Mouse (Mus musculus) adrenal gland, adult 18-20 months (tissue): Measurements from ENCODE around the gene Dpf2. TPM values are rescaled to one million over a fixed set of nuclear protein-coding genes. Genes with fewer than 3 reads are reported as not detected.

ENCODE experiments used
- DNase-seq, 2 experiments: peaks; one replicate each; pipeline ENCODE4 v3.0.0; 2021 to 2022; ENCODE audit warnings: low spot score in 2 of 2
- total RNA-seq, 2 experiments: library from RNA; stranded (reverse); gene quantifications; 1 replicate in 1 of 2; 2 replicates in 1 of 2; pipeline ENCODE4 v1.2.3; 2021

The Dpf2 gene
- total RNA-seq, 2 experiments from 2014 or later, result 111 to 129 TPM

DNA sequence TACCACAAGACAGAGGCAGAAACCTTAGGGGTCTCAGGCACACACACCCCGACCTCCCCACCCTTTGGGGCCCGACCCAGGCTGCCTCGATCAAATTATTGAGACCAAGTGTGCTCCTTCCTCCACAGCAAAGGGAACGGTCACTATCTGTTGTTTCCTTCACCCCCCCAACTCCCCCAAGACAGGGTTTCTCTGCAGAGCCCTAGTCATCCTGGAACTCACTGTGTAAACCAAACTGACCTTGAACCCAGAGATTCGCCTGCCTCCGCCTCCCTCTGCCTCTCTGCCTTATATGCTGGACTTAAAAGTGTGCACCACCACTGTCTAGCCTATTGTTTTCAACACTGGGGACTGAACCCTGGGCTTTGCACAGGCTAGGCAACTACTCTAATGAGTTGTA lies 41.1 kb downstream of the Dpf2 start:
- DNase-seq, result no peak

DNA sequence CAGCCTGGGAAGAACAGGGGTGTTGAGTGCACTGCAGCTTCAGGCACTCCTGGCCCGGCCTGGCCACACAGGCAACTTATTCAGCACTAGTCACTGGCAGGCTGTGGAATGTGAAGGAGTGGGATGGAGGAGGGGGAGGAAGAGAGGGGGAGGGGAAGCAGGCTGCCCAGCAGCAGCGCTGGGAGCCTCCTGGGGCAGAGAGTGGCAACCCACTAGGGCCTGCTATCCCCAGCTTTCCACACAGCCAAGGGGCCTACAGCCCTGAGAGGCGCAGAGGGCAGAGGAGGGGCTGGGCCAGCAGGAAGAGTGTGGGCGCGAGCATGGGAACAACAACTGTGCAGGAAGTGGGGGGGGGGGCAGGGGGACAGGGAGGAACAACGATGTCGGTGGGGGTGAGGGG lies 41.5 kb downstream of the Dpf2 start:
- DNase-seq, result no peak

- DNase-seq, result no peak
Measured at GRCm38 (mm10) chr19:5868096-5868495, 44.7 kb downstream of the Dpf2 start.

DNA sequence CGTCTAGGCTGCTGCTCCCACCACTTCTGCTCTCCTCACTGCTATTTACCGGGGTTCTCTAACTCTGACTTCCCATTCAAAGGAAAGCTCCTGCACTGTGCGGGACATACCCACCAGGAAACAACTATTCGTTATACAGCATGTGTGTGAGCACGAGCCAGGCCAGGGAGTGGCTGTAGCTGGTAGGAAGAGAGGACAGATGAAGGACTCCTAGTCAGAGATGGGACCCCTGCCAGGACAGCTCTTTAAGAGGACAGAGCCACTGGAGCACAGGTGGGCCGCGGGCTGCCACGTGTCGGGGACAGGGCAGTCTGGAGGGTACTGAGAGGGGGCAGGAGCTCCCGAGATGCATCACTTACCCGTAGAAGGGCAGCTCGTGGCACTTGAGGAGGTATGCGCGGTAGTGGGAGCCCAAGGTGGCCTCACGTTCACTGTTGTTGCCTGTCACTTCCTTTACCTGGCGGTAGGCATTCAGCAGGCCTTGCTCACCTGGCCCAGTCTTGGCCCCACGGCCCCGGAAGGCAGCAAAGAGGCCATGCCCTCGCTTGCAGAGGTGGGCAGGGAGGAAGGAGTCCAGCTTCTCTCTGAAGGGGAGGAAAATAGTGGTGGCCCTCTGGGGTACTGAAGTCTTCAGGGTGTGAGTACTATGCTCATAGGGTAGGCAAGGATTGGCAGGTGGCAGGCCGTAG lies 48.0 kb downstream of the Dpf2 start:
- no peak for DNase-seq

- no peak for DNase-seq
Measured at GRCm38 (mm10) chr19:5863776-5864175, 49.0 kb downstream of the Dpf2 start.

DNA sequence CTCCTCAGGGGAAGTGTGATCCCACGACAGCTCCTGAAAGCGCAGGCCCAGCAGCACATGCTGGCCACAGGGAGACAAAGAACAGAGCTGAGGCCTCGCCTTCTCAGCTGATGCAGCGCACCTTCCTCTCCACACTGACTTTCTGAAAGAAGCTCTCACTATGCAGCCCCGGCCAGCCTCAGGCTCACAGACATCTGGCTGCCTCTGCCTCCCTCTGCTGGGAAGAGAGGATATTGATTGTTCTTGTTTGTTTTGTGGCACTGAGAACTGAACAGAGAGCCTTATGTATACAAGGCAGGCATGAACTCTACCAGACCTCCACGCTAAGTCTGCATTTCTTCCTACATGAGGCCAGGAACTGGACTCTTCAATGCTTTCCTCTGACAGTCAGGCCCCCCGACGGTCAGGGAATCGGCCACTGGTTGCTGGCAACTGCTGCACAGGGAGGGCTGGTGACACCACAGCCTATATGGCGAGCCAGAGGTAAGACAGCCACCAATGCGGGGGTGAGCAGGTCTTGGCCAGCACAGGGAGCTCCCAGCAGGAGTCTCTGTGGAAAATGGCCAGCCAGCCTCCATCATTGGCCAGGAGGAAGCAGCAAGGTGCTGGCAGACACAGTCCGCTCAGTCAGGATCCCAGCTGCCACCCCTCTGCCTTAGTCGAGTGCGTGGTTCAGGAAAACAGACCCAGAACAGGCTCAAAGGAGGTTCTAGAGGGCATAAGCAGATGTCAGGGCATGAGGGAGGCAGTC lies 50.3 kb downstream of the Dpf2 start:
- no peak for DNase-seq

DNA sequence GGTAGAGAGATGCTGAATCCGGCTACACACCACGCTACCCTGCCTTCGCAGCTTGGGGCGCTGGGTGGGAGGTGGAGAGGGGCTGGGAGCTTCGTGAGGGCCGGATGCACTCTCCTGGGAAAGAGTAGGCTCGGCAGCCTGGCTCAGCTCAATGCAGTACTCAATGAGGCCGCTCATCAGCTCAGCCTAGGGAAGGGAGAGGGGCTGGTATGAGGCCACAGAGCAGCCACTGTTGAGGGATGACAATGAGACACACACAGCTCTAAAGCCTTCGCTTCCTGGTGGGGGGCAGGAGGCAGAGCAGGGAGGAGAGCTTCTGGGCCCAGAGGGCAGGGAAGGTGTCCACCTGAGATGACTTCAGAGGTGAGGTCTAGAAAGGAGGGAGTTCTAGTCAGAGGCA lies 56.2 kb downstream of the Dpf2 start:
- DNase-seq, result no peak

DNA sequence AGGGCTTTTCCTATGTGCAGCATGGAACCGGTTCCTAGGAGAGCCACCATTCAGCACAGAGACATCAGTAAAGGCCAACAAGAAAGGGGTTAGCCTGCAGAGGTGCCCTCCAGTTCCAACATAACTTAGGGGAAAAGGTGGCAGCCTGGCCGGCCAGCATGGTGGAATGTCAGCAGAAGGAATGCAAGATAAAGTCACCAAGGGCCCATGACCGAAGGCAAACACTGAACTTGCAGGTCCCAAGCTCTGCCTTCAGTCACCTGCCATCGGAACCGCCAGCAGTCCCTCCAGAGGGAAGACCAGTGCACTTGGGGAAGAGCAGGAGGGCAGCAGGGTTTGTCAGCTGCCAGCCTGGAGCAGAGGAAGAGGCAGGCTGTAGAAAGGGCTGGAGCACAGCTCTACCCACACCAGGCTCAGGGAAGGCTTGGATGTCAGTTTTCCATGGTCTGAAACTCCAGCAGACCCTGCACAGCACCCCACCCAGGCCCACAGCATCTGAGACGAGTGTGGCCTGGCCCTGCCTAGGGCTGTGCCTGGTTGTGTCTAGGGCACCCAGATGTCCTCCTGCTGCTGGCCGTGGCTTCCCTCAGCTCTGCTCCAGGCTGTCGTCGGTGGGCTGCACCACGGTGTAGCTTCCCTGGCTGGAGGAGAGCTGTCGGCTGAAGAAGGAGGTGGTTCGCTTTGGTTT lies 60.6 kb downstream of the Dpf2 start:
- DNase-seq, result no peak

- DNase-seq, result no peak
Measured at GRCm38 (mm10) chr19:5851481-5851971, 61.3 kb downstream of the Dpf2 start.

DNA sequence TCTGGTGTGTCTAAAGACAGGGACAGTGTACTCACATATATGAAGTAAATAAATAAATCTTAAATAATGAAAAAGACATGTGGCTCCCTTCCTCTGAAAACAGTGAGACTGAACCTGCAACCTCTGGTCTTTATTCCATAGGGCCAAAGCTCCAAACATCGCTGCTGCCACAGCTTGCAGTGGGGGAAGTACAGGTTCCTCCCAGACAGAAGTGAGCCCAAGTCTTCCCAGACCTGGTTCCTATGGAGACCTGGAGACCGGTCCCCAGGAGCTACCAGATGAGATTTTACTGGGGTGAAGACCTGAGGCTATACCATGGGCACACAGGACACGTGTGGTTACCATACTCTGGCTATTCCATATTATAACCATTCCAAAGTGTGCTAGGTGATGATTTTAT lies 62.0 kb downstream of the Dpf2 start:
- DNase-seq, result no peak

DNA sequence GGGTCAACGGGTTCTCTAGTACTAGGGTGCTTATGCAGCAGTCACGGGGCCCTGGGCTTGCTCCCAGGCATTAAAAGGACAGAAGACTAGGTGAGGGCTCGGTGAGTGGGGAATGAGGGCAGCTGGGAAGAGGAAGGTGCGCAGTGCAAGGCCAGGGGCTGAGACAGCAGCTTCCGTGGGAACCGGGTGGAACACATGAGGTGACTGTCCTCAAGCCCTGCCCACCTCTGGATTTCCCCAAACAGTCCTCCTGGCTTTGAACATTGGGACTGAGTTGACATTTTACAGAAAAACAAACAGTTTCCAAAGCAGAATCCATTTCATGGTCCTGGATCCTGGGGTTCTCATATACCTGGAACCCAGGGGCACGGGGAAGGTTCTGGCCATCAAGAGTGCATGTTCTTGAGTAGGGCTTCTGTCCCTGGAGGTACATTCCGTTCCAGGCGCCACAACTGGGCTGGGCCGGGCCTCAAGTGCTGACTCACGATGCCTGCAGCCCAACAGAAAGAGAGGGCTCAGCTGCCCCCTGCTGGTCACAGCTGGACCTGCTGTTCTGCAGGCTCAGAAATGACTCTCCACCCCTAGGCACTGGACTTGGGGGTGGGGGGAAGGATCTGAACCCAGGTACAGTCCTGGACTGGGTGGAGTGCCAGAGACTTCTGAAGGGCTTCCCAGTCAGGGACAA lies 62.8 kb downstream of the Dpf2 start:
- DNase-seq, result peak; percentile 94 to 96

- peak; percentile 51 to 60 for DNase-seq
Measured at GRCm38 (mm10) chr19:5848826-5849672, 63.8 kb downstream of the Dpf2 start.

GRCm38 (mm10) chr19:5848032-5848825 lies 64.6 kb downstream of the Dpf2 start:
- peak; percentile 67 to 68 for DNase-seq

DNA sequence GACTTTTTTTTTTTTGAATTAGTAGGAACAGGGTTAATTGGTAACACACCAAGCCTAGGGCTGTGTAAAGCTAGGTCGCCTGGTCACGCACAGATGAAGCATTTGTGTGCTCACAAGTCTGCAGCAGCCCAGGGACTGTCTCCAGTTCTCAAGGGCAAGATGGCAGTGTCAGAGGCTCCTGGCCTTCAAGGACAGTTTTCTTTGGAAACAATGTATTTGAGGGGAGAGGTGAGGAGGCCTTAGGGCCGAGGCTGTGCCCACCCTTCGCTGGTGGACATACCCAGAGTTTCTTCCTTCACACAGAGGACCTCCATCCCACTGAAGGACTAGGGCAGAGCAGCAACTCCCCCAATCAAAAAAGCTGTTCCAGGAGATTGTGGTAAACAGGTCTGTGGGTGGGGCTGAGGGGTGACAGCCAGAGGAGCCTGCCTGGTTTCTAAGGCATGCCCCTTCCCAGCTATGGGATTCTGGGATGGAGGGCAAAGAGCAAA lies 65.5 kb downstream of the Dpf2 start:
- DNase-seq, result peak in 1 of 2 experiments; percentile 40

DNA sequence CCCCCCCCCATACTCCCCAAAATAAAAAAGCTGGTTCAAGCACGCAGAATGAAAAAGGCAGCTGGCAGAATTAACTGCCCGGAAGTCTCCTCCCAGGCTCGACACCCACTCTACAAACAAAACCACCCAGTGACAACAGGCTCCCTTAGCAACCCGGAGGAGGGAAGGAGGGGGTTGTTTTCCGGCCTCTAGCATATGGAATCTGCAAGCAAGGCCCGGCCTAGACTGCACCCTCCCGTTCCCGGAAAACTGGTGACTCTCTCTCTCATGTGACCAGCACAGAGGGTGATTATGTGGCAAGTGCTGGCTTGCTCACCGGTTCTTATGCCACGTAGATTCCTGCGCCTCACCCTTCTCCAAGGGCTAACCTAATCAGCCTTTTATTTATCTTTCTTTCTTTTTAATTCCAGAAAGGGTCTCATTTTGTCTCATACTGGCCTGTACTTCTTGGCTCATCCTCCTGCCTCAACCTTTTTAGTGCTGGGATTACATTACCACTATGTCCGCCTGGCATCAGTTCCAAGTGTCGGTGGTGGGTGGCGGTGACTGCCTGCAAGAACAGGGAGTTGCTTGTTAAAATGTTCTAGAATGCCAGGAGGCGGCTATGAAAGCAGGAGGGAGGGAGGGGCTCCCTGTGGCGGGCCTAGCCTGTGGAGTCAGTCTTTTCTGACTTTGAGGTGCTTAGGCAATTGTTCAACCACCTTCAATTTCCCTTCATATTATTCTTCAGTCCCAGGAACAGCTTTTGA lies 66.1 kb downstream of the Dpf2 start:
- DNase-seq, result peak; percentile 68 to 74
